Mouse (Mus musculus) hematopoietic stem cell, adult 5-6 weeks (primary cell): Measurements from ENCODE around the gene Prune1. TPM values are rescaled to one million over a fixed set of nuclear protein-coding genes. Genes with fewer than 3 reads are reported as not detected.

Experiments
- ATAC-seq, 2 experiments: fragments of 125-278 bp in 1 of 2; replicated peaks in 1 of 2; 2 replicates each; pipeline ENCODE4 v1.8.0; 2016 to 2017; ENCODE audit warnings: inconsistent platforms in 2 of 2, mild to moderate bottlenecking in 2 of 2, moderate number of reproducible peaks in 2 of 2, low read depth in 1 of 2, moderate TSS enrichment in 1 of 2; ENCODE audit not compliant: low FRiP score in 2 of 2, poor library complexity in 2 of 2, severe bottlenecking in 2 of 2, insufficient read depth in 1 of 2, low TSS enrichment in 1 of 2
- total RNA-seq: library from RNA; stranded (forward); fragments of 172-1452, 232-1000 nt; gene quantifications from 2 replicates; pipeline ENCODE4 v1.2.3, GENCODE M21; 2017

The Prune1 gene
- total RNA-seq, 1 experiment from 2014 or later: 9.8 TPM

GRCm38 (mm10) chr3:95263089-95263739 is 18.7 kb downstream of the Prune1 start:
- peak; percentile 87 for ATAC-seq

- no peak for ATAC-seq
Measured at GRCm38 (mm10) chr3:95261975-95262374, 19.9 kb downstream of the Prune1 start.

DNA sequence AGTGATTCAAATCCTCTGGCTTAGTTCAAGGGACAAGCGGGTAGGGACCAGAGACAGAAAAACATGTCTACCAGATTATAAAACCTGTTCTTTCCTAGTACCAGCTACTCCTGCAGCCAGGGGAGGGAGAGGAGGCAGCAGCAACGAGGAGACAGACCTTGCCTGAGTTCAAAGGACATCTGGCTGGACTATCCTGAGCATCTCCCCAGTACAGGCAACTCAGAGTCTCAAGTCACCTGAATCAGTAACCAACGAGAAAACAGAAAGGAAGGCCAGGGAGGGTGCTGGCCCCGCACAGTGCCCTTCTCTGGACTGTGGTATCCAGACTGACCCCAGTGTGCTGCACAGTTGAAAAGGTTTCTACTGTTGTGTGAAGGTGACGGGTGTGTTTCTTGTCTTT is 24.9 kb downstream of the Prune1 start:
- ATAC-seq: no peak

- ATAC-seq: no peak
Measured at GRCm38 (mm10) chr3:95250783-95251424, 31.0 kb downstream of the Prune1 start, which contains the start of gene Bnipl. TSS of gene Bnipl (minus strand) at chr3:95251193.

DNA sequence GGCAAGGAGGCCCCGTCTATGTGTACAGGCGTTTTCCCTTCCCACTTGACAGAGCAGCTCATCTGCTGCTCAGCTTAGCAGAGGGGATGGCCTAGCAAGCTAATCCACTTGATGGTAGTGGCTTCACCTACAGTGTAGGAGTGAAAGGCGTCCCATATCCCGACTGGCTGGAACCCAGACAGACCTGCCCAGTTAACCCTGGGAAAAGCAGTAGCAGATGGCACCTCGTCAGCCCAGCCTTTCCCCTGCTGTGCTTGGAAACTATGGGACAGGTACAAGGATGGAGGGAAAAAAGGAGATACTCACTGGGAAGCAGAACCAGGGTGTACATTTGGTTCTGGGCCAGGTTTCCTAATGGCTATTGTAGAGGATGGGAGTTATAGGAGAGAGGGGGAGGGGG is 31.5 kb downstream of the Prune1 start:
- no peak for ATAC-seq

DNA sequence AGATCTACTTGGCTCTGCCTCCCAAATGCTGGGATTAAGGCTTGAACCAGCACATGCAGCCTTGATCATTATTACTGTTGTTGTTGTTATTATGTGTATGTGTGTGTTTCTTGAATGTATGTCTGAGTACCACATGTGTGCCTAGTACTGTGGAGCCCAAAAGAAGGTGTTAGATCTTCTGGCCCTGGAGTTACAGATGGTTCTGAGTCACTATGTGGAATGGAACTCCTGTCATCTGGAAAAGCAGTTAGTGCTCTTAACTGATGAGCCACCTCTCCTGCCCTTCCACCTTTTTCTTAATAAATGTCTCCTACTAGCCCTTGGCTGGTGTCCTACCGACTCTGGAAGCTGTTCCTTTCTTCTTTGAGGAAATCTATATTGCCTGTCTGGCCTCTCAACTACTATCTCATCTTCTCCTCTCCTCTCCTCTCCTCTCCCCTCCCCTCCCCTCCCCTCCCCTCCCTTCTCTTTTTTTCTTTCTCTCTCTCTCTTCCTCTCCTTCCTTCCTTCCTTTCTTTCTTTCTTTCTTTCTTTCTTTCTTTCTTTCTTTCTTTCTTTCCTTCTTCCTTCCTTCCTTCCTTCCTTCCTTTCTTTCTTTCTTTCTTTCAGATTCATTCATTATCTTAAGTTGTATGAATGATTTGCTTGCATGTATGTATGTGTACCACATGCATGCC is 34.1 kb downstream of the Prune1 start:
- no peak for ATAC-seq

GRCm38 (mm10) chr3:95246465-95247231 is 35.2 kb downstream of the Prune1 start:
- peak in 1 of 2 experiments; percentile 27; a peak in 2 of 4 replicates for ATAC-seq

DNA sequence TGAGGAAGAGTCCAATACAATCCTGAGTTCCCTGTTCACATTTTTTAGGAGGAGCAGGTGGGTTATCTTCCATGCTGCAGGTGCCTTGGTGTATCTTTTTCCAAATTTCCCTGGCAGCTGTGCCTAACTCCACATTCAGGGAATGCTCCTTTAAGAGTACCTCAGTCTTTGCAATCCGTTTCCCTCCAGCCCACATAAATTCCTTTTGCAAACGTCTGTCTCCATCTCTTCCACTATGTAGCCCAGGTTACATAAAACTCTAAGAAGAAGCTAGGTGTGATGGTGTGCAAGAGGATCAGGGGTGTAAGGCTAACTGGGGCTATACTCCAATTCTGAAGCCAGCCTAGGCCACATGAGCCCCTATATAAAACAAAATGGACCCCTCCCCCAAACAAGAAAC is 38.8 kb downstream of the Prune1 start:
- ATAC-seq: no peak

DNA sequence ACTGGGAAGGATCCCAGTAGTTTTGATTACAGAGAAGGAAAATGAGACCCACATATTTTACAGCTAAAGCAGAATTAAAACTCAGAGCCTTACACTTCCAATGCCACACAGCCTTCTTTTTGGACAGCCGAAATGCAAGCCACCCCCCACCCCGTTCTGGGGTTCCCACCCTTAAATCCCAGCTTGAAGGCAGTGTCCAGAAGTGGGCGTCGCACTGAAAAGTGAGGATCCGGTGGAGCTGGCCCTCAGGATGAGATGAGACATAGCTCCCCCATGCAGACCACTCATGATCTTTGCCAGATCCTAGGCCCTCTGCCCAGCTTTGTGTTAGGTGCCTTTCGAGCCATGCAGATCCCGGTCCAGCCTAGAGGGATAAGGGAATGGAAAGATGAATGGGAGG is 40.4 kb downstream of the Prune1 start, which contains the start of gene Gm128:
Gene Gm128 (minus strand): TSS at position 101 of the 400 bp plus-strand sequence.
- ATAC-seq: no peak

GRCm38 (mm10) chr3:95240900-95241299 is 41.0 kb downstream of the Prune1 start:
- ATAC-seq: no peak

GRCm38 (mm10) chr3:95239971-95240370 is 41.9 kb downstream of the Prune1 start:
- ATAC-seq: no peak

DNA sequence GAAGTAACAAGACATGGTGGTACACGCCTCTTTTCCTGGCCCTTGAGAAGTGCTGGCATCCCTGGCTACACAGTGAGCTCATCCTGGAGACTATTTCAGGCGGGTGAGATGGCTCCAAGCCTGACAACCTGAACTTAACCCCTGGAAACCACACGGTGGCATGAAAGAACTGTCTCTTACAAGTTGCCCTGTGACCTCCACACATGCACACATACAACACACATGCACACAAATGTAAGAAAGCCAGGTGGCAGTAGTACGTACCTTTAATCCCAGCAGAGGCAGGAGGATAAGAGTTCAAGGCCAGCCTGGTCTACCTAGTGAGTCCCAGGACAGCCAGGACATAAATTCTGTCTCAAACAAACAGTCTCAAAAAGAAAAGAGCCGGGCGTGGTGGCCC is 42.9 kb downstream of the Prune1 start:
- no peak for ATAC-seq

DNA sequence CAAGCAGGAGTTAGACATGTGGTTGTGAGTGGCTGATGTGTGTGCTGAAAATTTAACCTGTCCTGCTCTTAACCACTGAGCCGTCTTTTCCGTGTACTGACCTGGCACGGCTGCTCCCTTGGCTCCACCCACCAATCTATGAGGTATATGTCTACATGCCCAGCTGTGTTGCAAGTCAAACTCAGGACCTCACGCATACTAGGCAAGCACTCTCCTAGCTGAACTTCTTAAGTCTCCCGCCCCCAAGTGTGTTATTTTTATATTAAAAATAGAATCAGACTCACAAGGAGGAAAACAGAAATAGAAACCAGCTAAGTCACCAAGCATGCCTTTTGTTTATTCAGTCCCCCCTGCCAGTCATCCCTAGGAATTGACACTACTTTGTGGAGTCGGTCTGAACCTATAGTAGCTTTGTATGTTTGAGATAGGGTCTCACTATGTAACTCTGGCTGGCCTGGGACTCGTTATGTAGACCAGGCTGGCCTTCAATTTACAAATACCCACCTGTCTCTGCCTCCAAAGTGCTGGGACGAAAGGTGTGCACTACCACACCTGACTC is 44.3 kb downstream of the Prune1 start:
- ATAC-seq: peak in 1 of 2 experiments; percentile 22; a peak in 1 of 4 replicates

GRCm38 (mm10) chr3:95235386-95236301 is 46.2 kb downstream of the Prune1 start:
- no peak for ATAC-seq

DNA sequence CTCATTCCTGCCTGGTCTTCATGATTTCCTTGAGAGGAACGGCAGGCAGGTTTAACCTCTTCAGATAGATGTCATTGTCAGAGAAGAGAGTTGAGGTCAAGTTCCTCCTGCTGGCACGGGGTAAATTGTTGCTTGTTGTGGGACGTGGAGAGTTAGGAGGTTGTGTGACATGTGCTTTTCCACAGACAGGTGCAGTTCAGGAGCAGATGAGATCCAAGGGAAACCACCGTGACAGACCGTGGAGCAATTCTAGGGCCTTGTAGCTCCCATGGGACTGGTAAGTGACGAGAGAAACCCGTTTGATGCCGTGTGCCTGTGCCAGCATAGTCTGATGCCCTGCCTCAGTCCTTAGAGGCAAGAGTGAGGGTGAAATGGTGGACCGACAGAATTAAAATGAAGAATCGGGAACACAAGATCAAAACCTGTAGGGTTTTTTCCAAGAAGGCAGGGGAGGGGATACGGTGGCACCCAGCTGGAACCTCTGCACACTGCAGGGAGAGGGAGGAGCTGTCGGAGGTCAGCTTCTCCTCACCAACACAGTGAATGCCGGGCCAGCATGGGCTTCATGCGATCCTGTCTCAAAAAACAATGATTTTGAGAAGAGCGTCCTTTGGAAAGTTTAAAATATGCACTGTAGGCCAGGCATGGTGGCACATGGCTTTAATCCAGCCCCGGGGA is 48.4 kb downstream of the Prune1 start:
- ATAC-seq: no peak

- ATAC-seq: no peak
Measured at GRCm38 (mm10) chr3:95232771-95233170, 49.1 kb downstream of the Prune1 start.
